Mouse (Mus musculus) thymus, adult 2 months (tissue): ENCODE measurements at regions not wholly inside any gene's neighbourhood (a gene's known extent, or its start where the extent isn't known, plus 50 kb on each side); places are given as distances from the start of the nearest gene placed in this dataset.

Experiments
- CTCF ChIP-seq: fragments of 200-500 bp; IDR thresholded peaks from 2 replicates; pipeline ENCODE4 v1.5.1; 2012; ENCODE audit warnings: mild to moderate bottlenecking, control low read depth, low read length, moderate library complexity, borderline replicate concordance; ENCODE audit not compliant: control insufficient read depth, poor library complexity, insufficient read depth; ENCODE audit errors: extremely low read depth
- POLR2A ChIP-seq: fragments of 200-500 bp; IDR thresholded peaks from 2 replicates; pipeline ENCODE4 v1.6.1; 2012; ENCODE audit warnings: mild to moderate bottlenecking, low read length, control low read depth, moderate library complexity; ENCODE audit not compliant: control insufficient read depth, poor library complexity, insufficient read depth; ENCODE audit errors: extremely low read depth

- TF ChIP-seq CTCF = no peak
- no peak for TF ChIP-seq POLR2A
Observed at GRCm38 (mm10) chrX:11806896-11807252, 353.3 kb downstream of the Bcor start.
